Mouse (Mus musculus) gastrocnemius, postnatal 25 days (tissue): ENCODE data around the gene Gabarapl1. TPM values are rescaled to one million over a fixed set of nuclear protein-coding genes. Genes with fewer than 3 reads are reported as not detected.
"Not testable (repeated sequence)": the region's sequence is repeated elsewhere in the genome, so short reads cannot be mapped to it uniquely, and the experiment has no call there.

Experiments used
- DNase-seq: peaks from one replicate; pipeline ENCODE4 v3.0.0; 2022
- long read RNA-seq, 2 experiments: library from polyadenylated mRNA; stranded (forward); transcript quantifications; one replicate each; pipeline ENCODE4 v2.0.0; 2021
- total RNA-seq, 2 experiments: library from RNA; stranded (reverse); gene quantifications; 1 replicate in 1 of 2; 2 replicates in 1 of 2; pipeline ENCODE4 v1.2.3; 2021

The Gabarapl1 gene
- total RNA-seq, result 10 to 100 TPM; 38.2 to 41.9 TPM
- long read RNA-seq, experiment 1, transcript Gabarapl1-201 (4 exons, 1,820 nt), result major isoform, 17 of 855 reads
- long read RNA-seq, experiment 1, partial matches to known transcripts, result 0 of 855 reads
- long read RNA-seq, experiment 1, other reads (novel, unspliced or antisense), result 838 of 855 reads
- long read RNA-seq, experiment 2, transcript Gabarapl1-201 (4 exons, 1,820 nt), result major isoform, 27 of 487 reads
- long read RNA-seq, experiment 2, partial matches to known transcripts, result 1 of 487 reads
- long read RNA-seq, experiment 2, other reads (novel, unspliced or antisense), result 459 of 487 reads

- DNase-seq, result peak; percentile 74
These were observed at the start of gene Gabarapl1 for GRCm38 (mm10) chr6:129532942-129533860. Gene Gabarapl1 (plus strand): TSS chr6:129533160.

GRCm38 (mm10) chr6:129494924-129495323, 38.0 kb upstream of the Gabarapl1 start:
- DNase-seq, result no peak

DNA sequence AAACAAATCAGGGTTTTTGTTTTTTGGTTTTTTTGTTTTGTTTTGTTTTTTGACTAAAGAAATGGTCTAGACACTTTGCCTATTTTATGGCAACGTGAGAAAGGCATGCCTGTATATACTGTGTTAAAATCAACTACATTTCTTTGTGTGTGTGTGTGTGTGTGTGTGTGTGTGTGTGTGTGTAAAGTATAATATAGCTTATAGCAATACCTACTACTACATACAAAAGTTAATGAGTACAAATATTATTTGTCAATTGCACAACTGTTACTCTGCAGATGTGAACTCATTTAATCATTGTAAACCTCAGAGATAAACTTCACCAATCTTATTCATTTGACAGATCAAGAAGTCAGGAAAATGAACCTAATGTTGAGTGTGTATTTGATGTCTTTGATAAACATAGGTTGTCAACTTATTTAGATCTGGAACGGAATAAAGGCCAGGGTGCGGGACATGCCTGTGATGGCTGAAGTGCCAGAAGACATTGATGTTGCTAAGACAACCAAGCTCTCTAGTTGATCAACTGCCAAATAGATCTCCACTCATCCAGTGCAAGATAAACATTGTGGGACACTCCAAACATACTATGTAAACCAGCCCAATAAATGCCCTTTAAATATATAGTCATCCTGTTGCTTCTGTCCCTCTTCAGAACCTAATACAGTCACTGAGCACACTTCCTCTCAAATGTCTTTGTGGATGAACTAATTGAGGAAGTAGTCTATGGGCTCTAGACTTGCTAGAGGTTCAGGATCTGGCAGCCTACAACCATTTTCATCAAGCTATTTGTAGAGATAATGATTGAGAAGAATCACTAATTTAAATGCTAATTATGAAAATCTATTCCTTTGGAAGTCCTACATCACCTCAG, 35.4 kb upstream of the Gabarapl1 start:
- DNase-seq, result no peak

- not testable (repeated sequence) for DNase-seq
These were observed 33.4 kb upstream of the Gabarapl1 start for GRCm38 (mm10) chr6:129499516-129499915.

GRCm38 (mm10) chr6:129503471-129503870, 29.5 kb upstream of the Gabarapl1 start:
- no peak for DNase-seq

- DNase-seq, result no peak
These were observed 25.9 kb upstream of the Gabarapl1 start, which contains the start of gene Olr1 for GRCm38 (mm10) chr6:129507024-129507423. Gene Olr1 (minus strand): TSS chr6:129507165.

DNA sequence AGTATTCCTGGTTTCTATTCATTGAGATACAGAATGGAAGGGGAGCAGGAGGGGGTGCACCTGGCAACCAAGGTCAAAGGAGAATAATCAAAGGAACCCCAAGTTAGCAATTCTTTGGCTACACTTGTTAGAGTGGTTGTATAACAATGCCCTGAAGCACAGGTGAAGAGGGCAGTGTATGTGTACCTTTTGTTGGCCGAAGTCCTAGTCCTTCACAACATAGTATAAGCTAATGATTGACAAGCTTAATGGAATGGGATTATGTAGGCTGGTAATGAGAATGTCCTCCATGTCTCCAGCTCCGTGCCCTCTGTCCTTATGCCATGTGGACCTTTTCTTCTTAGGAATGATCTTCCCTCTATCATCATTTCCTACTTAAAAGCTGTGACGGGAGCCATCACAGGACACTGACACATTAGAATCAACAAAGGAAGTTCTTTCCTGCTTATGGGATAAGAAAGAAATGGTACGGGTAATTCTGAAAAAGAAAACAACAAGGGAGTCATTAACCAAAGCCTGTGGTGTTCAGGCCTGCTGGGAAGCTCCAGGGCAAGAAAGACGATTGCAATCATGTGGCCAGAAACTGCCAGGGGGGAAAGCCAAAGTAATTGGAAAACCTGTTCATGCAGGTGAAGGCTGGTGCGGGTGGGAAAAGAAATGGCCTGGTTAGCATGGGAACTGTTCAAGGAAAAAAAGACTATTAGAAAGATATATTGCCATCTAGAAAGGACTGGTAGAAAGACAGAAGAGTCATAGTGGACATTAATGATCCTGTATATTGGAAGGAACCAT, 22.6 kb upstream of the Gabarapl1 start:
- DNase-seq, result no peak

DNA sequence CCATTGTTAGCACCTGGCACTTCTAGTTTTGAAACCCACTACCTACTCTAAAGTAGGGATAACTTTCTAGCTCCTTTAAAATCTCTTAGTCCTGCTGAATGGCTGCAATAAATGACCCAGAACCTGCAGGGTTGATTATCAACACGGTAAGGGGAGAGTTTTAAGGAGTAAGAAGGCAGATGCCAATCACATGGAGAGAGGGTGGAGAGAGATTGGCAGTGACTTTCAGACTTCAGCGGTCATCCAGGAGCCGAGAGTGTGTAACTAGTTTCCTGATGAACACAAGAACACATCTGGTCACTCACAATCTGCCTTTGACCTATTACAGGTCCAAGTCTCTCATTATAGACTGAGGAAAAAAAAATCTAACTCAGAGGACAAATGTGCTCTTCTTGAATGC, 20.6 kb upstream of the Gabarapl1 start, which contains the start of gene Tmem52b:
Tmem52b (plus strand) TSS at position 189 of the 400 bp plus-strand sequence.
- no peak for DNase-seq

DNA sequence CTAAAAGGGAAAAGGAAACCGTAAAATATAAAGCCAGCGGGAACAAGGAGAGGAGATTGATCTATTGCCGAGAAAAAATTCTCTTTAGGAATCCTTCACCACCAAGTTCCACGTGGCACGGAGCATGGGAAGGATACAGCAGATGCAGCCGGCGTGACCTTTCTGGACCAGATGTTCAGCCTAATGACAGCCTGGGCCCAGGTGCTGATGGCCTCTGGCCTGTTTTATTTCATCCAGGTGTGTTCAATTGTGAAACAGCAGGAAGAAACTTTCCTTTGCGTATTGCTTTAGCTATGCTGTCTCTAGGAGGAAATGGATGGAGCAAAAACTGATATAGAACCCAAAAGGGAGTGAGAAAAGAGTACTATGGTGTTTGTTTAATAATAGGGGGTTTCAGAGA, 20.1 kb upstream of the Gabarapl1 start:
- no peak for DNase-seq

GRCm38 (mm10) chr6:129513409-129513808, 19.6 kb upstream of the Gabarapl1 start:
- DNase-seq, result no peak

- no peak for DNase-seq
These were observed 18.6 kb upstream of the Gabarapl1 start for GRCm38 (mm10) chr6:129514376-129514775.

GRCm38 (mm10) chr6:129515068-129515467, 17.9 kb upstream of the Gabarapl1 start:
- DNase-seq, result no peak

DNA sequence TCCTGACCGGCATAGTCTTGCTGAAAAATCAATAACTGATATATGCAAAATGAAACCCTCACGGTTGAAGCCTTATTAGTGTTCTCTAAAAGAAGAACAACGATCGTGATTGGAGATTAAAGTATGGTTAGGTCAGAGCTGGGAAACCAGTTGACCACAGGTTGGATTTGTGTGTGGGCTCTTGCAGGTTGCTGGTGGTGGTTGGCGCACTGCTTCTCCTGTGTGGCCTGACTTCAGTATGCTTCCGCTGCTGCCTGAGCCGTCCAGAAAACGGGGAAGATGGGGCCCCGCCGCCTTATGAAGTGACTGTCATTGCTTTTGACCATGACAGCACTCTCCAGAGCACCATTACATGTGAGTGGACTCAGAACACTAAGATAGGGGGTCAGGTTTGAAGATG, 16.6 kb upstream of the Gabarapl1 start:
- DNase-seq, result no peak

- DNase-seq, result no peak
These were observed 15.1 kb upstream of the Gabarapl1 start for GRCm38 (mm10) chr6:129517752-129518408.

- no peak for DNase-seq
These were observed 6.9 kb upstream of the Gabarapl1 start for GRCm38 (mm10) chr6:129526069-129526468.

DNA sequence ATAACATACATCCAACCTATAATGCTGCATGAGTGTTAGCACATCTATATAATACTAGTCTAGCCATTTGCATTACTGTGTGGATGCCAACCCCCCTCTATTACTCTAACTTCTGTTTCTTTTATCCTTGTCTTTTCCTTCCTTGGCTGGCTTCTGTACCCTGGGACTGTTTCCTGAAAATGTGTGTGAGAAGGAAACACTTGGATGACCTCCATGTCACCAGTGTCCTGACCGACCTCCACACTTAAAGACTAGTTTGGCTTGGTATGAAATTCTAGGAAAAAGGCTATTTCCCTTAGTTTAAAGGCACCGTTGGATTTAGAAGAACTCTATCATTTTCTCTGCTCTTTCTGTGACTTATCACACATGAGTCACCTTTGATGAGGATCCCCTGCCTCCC, 5.5 kb upstream of the Gabarapl1 start:
- DNase-seq, result no peak

GRCm38 (mm10) chr6:129529605-129530004, 3.4 kb upstream of the Gabarapl1 start:
- DNase-seq, result no peak

DNA sequence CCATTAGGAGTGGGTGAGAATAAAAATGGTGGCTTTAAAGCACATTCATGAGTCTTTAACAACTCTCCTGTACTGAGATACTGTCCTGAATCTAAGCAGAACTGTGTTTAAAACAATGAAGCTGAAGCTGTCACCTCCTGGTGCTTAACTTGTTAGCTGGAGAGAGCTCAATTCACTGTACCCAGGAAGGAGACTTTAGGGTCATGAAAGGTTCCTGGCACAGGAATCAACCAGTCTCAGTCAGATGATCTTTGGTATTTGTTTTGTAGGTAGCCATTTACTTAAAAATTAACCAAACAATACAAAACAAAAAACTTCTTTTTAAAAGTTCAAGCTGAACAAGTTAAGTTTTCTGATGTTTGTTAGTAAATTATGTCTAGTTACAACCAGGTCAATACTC, 2.7 kb upstream of the Gabarapl1 start:
- DNase-seq, result no peak

DNA sequence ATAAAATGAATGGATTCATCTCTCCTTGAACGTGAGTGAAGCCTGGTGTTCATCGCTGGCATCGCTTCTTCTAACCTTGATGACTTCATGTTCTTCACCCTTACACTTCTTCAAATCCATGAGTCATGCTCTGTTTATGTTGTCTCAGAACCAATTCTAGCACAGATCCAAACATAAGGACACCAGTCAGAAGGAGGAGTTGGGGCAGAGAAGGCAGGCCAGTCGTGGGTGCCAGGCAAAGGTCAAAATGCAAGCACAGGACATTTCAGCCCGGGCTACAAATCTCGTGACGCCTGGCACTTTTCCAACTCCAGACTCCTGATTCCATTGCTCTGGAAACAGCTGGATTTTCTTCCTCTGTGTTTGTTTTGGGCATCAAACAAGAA, 411 bp upstream of the Gabarapl1 start:
- peak; percentile 58 for DNase-seq

DNA sequence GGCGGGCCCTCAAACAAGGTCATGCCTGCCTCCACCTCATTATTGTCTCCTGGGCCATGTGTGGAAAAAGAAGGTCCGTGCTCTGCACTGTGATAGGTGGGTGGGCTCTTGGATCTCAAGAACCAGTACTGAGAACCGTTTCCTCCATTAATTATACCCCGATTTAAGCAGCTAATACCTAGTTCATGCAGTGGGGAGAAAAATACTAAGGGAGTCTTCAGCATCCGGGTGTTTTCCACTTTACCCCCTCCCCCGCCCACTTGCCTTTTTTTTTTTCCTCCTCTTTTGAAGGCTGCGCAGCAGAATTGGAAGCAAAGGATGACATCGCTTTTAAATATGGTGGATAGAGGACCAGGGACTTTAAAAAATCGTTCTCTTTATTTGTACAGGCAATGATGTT, 1.1 kb downstream of the Gabarapl1 start:
- DNase-seq, result no peak
